ENCODE assay signal across 7 mouse cellular contexts in the genomic region with DNA sequence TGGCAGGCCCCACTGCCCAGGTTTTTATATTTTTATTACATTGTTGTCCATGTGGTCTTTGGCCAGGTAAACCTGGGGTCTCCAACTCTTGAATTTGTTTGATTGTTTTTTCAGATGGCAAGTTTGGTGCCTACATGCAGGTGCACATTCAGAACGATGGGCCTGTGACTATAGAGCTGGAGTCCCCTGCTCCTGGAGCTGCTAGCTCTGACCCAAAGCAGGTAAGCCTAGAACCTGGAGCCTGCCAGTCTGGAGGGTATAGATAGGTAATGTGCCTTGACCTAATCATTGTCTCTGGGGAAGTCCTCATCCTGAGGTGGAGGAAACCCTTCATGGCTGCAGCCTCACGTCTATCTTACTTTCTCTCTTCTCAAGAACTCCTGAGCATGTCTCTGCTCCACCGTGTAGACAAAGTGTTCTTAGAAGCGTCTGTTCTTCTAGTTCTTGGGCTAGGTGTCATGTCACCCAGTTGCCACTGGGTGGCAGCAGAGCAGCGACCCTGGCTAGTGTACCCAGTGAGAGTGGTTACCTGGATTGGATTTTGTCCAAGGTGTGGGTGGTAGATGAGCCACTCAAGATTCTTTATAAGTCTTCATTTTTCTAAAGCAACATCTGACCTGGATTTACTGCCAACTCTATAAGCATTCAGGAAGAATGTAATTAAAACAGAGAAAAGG. TPM values are rescaled to one million over a fixed set of nuclear protein-coding genes. Genes with fewer than 3 reads are reported as not detected.
DNase-seq lines count a peak whose midpoint lies in the region; ATAC-seq lines count a peak whose summit lies in the region.

No protein-coding gene starts in this region.

- no peaks in the 10 kb centered on the region for H3K27me3 ChIP-seq in forebrain, embryonic 14.5 days (replicated peaks; ENCODE audit: control insufficient read depth, insufficient read depth, low read length)
- no peaks in the 10 kb centered on the region for H3K27me3 ChIP-seq in hindbrain, embryonic 14.5 days (ENCODE audit: control insufficient read depth, insufficient read depth, low read length)

- peak; percentile 66 for ATAC-seq in forebrain, embryonic 14.5 days
- ATAC-seq in hindbrain, embryonic 14.5 days (ENCODE audit: low FRiP score): peak; percentile 77

- H3K4me2 ChIP-seq in forebrain, embryonic 14.5 days (ENCODE audit: low read length): no peak overlapping the region
- H3K4me2 ChIP-seq in hindbrain, embryonic 14.5 days (replicated peaks): no peak overlapping the region

- 19% methylated on average over 5 of the region's 5 CpGs for WGBS in forebrain, embryonic 14.5 days
- 21% methylated on average over 5 of the region's 5 CpGs for WGBS in hindbrain, embryonic 14.5 days

- H3K4me3 ChIP-seq in forebrain, embryonic 14.5 days (ENCODE audit: low read depth, low read length): no peak overlapping the region
- no peak overlapping the region for H3K4me3 ChIP-seq in hindbrain, embryonic 14.5 days (replicated peaks; ENCODE audit: low read length)

- H3K27ac ChIP-seq in forebrain, embryonic 14.5 days (ENCODE audit: low read depth, low read length): no peak overlapping the region; the same call in 1 of the 2 replicates
- no peak overlapping the region for H3K27ac ChIP-seq in hindbrain, embryonic 14.5 days

- no peak overlapping the region for H3K9ac ChIP-seq in forebrain, embryonic 14.5 days (ENCODE audit: low read length)
- H3K9ac ChIP-seq in hindbrain, embryonic 14.5 days: no peak overlapping the region

- H3K9me3 ChIP-seq in forebrain, embryonic 14.5 days (replicated peaks; ENCODE audit: control insufficient read depth, low read length): no peaks in the 10 kb centered on the region
- H3K9me3 ChIP-seq in hindbrain, embryonic 14.5 days (ENCODE audit: control insufficient read depth, low read length): no peaks in the 10 kb centered on the region

- no peaks in the 10 kb centered on the region for H3K4me1 ChIP-seq in forebrain, embryonic 14.5 days (ENCODE audit: control insufficient read depth, insufficient read depth, low read length)
- H3K4me1 ChIP-seq in hindbrain, embryonic 14.5 days (replicated peaks; ENCODE audit: control insufficient read depth, insufficient read depth, low read length): 0 out of 2 replicates have a peak, but pooled peaks cover 5% of the 10 kb centered on the region

- no peaks in the 10 kb centered on the region for H3K36me3 ChIP-seq in forebrain, embryonic 14.5 days (ENCODE audit: control insufficient read depth, insufficient read depth, low read length)
- H3K36me3 ChIP-seq in hindbrain, embryonic 14.5 days (replicated peaks; ENCODE audit: control insufficient read depth, insufficient read depth): 0 out of 2 replicates have a peak, but pooled peaks cover 4% of the 10 kb centered on the region

- DNase-seq in T-cell, adult 2 months (ENCODE audit: low spot score): peak; percentile 15
- peak; percentile 42 for DNase-seq in cerebellum, adult 11 months
- peak; percentile 73 for DNase-seq in forebrain, embryonic 14.5 days (ENCODE audit: low spot score)
- DNase-seq in hindbrain, embryonic 14.5 days (ENCODE audit: low spot score): peak; percentile 86
- DNase-seq in layer of hippocampus, adult 9-11 months: peak; percentile 59
- peak; percentile 68 for DNase-seq in lung, postnatal 14 days
- DNase-seq in right cerebral cortex, adult 18-20 months: peak; percentile 73

RNA-seq across cellular contexts. Expression of a gene that starts 36.1 kb away (rescaled TPM):
- polyA plus RNA-seq in forebrain, embryonic 14.5 days (2014; fragmentation: Nextera tagmentation; extraction: Ambion mirVana): 69.7 and 79.1 TPM in 2 replicates
- 120 and 128 TPM in 2 replicates for polyA plus RNA-seq in hindbrain, embryonic 14.5 days (2014; fragmentation: Nextera tagmentation; extraction: Ambion mirVana)

RNA-seq across cellular contexts. Expression of a gene that starts 41.9 kb away (rescaled TPM):
- polyA plus RNA-seq in forebrain, embryonic 14.5 days (2014; fragmentation: Nextera tagmentation; extraction: Ambion mirVana): 45.8 and 59.0 TPM in 2 replicates
- polyA plus RNA-seq in hindbrain, embryonic 14.5 days (2014; fragmentation: Nextera tagmentation; extraction: Ambion mirVana): 57.4 and 77.1 TPM in 2 replicates

Comparison
In these comparisons a context has a peak if more than half of its experiments do, and no peak if none do; other contexts are left out.
1. DNase-seq: peak in every context shown above with its lines; median percentile 86 in hindbrain, embryonic 14.5 days; 73 in forebrain, embryonic 14.5 days; 73 in right cerebral cortex, adult 18-20 months; 68 in lung, postnatal 14 days; 59 in layer of hippocampus, adult 9-11 months; 42 in cerebellum, adult 11 months; 15 in T-cell, adult 2 months.